Mouse (Mus musculus) lung, postnatal 0 days (tissue): Measurements from ENCODE around the gene Tmem128.

Experiments
- CTCF ChIP-seq: IDR thresholded peaks from 2 replicates; pipeline ENCODE4 v1.5.1; 2016; ENCODE audit warnings: antibody characterized with exemption, mild to moderate bottlenecking
- EP300 ChIP-seq: IDR thresholded peaks from 2 replicates; pipeline ENCODE4 v1.6.1; 2016; ENCODE audit warnings: antibody characterized with exemption, mild to moderate bottlenecking, control low read depth

DNA sequence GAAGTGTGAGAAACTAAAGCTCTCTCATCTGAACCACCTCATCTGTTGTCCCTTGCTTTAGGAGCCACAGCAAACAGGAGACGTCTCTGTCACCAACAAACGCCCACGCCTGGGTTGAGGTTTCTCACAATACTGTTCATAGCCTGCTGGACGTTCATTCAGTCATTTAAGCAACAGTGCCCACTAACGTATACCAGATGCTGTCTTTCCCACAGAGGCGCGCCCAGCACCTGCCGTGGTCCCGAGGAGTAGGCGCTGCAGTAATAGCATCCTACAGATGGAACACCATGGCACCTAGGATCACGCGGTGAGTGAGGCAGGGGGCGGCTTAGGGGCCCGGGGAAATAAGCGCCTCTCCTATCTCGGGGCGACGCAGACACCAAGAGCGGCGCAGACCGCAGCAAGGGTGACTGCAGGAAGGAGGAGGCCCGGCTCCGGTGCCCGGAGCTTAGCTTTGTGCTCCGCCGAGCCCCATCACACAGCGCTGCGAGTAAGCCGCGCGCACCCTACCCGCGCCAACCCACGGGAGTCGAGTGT is 40.1 kb upstream of the Tmem128 start:
- TF ChIP-seq EP300 = no peak
- TF ChIP-seq CTCF = no peak
